In genomic region chr17:87570676-87571344, GRCm38 (mm10) we compare ENCODE assay signal across 8 mouse cellular contexts.
DNase-seq lines count a peak whose midpoint lies in the region; ATAC-seq and TF ChIP-seq lines count a peak whose summit lies in the region.

No protein-coding gene starts in this region.

- peak; percentile 35; the same call in 1 of the 2 replicates for ATAC-seq in lung, embryonic 14.5 days (ENCODE audit: insufficient read depth)
- peak; percentile 50 for ATAC-seq in embryonic facial prominence, embryonic 14.5 days (ENCODE audit: low read depth)
- ATAC-seq in limb, embryonic 14.5 days (ENCODE audit: low FRiP score, low read depth): 0 out of 2 replicates have a peak, but pooled peaks have one; percentile 32

- H3K27ac ChIP-seq in lung, embryonic 14.5 days (ENCODE audit: low read depth): no peak overlapping the region
- H3K27ac ChIP-seq in embryonic facial prominence, embryonic 14.5 days (replicated peaks; ENCODE audit: low read depth, low read length): peak overlapping the region; percentile 36; the same call in 1 of the 2 replicates
- no peak overlapping the region for H3K27ac ChIP-seq in limb, embryonic 14.5 days (replicated peaks; ENCODE audit: low read depth, low read length)

- WGBS in lung, embryonic 14.5 days: 44% methylated on average over 18 of the region's 18 CpGs
- 68% methylated on average over 18 of the region's 18 CpGs for WGBS in lung, adult 2 months
- 33% methylated on average over 18 of the region's 18 CpGs for WGBS in embryonic facial prominence, embryonic 14.5 days
- 33% methylated on average over 18 of the region's 18 CpGs for WGBS in limb, embryonic 14.5 days

- no peak for TF ChIP-seq CTCF in lung, embryonic 14.5 days (IDR thresholded peaks at IDR 0.05; ENCODE audit: low read depth)
- TF ChIP-seq CTCF in lung, adult 2 months (IDR thresholded peaks at IDR 0.05; ENCODE audit: insufficient read depth, low read length): no peak

- H3K9me3 ChIP-seq in lung, embryonic 14.5 days (ENCODE audit: low read depth, low read length): no peaks in the 10 kb centered on the region
- no peaks in the 10 kb centered on the region for H3K9me3 ChIP-seq in embryonic facial prominence, embryonic 14.5 days (ENCODE audit: control insufficient read depth, low read length)
- H3K9me3 ChIP-seq in limb, embryonic 14.5 days (ENCODE audit: control insufficient read depth, low read length): no peaks in the 10 kb centered on the region

- DNase-seq in lung, embryonic 14.5 days: peak; percentile 22
- no peak for DNase-seq in lung, adult 2 months
- peak; percentile 45 for DNase-seq in embryonic facial prominence, embryonic 14.5 days (ENCODE audit: low spot score)
- peak; percentile 26 for DNase-seq in limb, embryonic 14.5 days (ENCODE audit: low spot score)
- DNase-seq in retina, embryonic 14.5 days (ENCODE audit: low spot score): peak; percentile 48
- DNase-seq in right cerebral cortex, postnatal 36 days (ENCODE audit: low spot score in 2 of 2): no peak
- no peak for DNase-seq in spleen, adult 12 weeks (ENCODE audit: low spot score)
- DNase-seq in spleen, postnatal 10 days (ENCODE audit: low spot score in 2 of 2): no peak

- H3K36me3 ChIP-seq in lung, embryonic 14.5 days (ENCODE audit: insufficient read depth): no peaks in the 10 kb centered on the region
- H3K36me3 ChIP-seq in embryonic facial prominence, embryonic 14.5 days (ENCODE audit: control insufficient read depth, insufficient read depth, low read length): no peaks in the 10 kb centered on the region
- H3K36me3 ChIP-seq in limb, embryonic 14.5 days (ENCODE audit: control insufficient read depth, insufficient read depth, low read length): no peaks in the 10 kb centered on the region

- peak overlapping the region; percentile 13; the same call in 1 of the 2 replicates for H3K4me3 ChIP-seq in lung, embryonic 14.5 days (ENCODE audit: low read depth, low read length)
- H3K4me3 ChIP-seq in lung, adult 2 months (replicated peaks; ENCODE audit: extremely low read depth, low read depth, low read length): no peak overlapping the region
- peak overlapping the region; percentile 25 for H3K4me3 ChIP-seq in embryonic facial prominence, embryonic 14.5 days (ENCODE audit: low read depth, low read length)
- H3K4me3 ChIP-seq in limb, embryonic 14.5 days (replicated peaks; ENCODE audit: low read length): peak overlapping the region; percentile 11; the same call in 1 of the 2 replicates

- peak overlapping the region; percentile 55 for H3K4me2 ChIP-seq in lung, embryonic 14.5 days
- peak overlapping the region; percentile 51 for H3K4me2 ChIP-seq in embryonic facial prominence, embryonic 14.5 days (ENCODE audit: low read depth, low read length)
- peak overlapping the region; percentile 46 for H3K4me2 ChIP-seq in limb, embryonic 14.5 days (replicated peaks; ENCODE audit: low read depth, low read length, severe bottlenecking)

- no peaks in the 10 kb centered on the region; the same call in none of the 2 replicates for H3K4me1 ChIP-seq in lung, embryonic 14.5 days (ENCODE audit: insufficient read depth)
- peaks cover 3% of the 10 kb centered on the region; the same call in 1 of the 2 replicates for H3K4me1 ChIP-seq in lung, adult 2 months (ENCODE audit: control insufficient read depth, insufficient read depth, low read length)
- peaks cover 6% of the 10 kb centered on the region; the same call in 1 of the 2 replicates for H3K4me1 ChIP-seq in embryonic facial prominence, embryonic 14.5 days (ENCODE audit: control insufficient read depth, insufficient read depth, low read length)
- H3K4me1 ChIP-seq in limb, embryonic 14.5 days (ENCODE audit: control insufficient read depth, insufficient read depth, low read length): peaks cover 6% of the 10 kb centered on the region; the same call in 1 of the 2 replicates

- no peaks in the 10 kb centered on the region for H3K27me3 ChIP-seq in lung, embryonic 14.5 days (ENCODE audit: insufficient read depth, low read length)
- no peaks in the 10 kb centered on the region for H3K27me3 ChIP-seq in embryonic facial prominence, embryonic 14.5 days (replicated peaks; ENCODE audit: control insufficient read depth, insufficient read depth, low read length)
- no peaks in the 10 kb centered on the region for H3K27me3 ChIP-seq in limb, embryonic 14.5 days (ENCODE audit: control insufficient read depth, insufficient read depth, low read length)

- no peak for TF ChIP-seq POLR2A in lung, adult 2 months (IDR thresholded peaks at IDR 0.05; ENCODE audit: borderline replicate concordance, extremely low read depth, low read depth, low read length)
- TF ChIP-seq POLR2A in limb, embryonic 14.5 days (IDR thresholded peaks at IDR 0.05; ENCODE audit: borderline replicate concordance, extremely low read depth, insufficient read depth, insufficient read length): no peak

- peak overlapping the region; percentile 0; the same call in 1 of the 2 replicates for H3K9ac ChIP-seq in lung, embryonic 14.5 days
- H3K9ac ChIP-seq in embryonic facial prominence, embryonic 14.5 days (ENCODE audit: low read depth, low read length): peak overlapping the region; percentile 43; the same call in 1 of the 2 replicates
- no peak overlapping the region for H3K9ac ChIP-seq in limb, embryonic 14.5 days (ENCODE audit: low read depth, low read length, severe bottlenecking)

Comparison
In these comparisons a context has a peak if more than half of its experiments do, and no peak if none do; other contexts are left out.
1. DNase-seq: peak in lung, embryonic 14.5 days (single experiment), embryonic facial prominence, embryonic 14.5 days (single experiment), limb, embryonic 14.5 days (single experiment) and retina, embryonic 14.5 days (single experiment); none in lung, adult 2 months (single experiment), right cerebral cortex, postnatal 36 days (0 of 2), spleen, adult 12 weeks (single experiment) and spleen, postnatal 10 days (0 of 2).
2. Peak in every context shown above with its lines, with median percentiles within 50 percentile points of each other: ATAC-seq and H3K4me2 ChIP-seq.